Mouse (Mus musculus) gastrocnemius, postnatal 36 days (tissue): ENCODE data around the gene Kcnk12. TPM values are rescaled to one million over a fixed set of nuclear protein-coding genes. Genes with fewer than 3 reads are reported as not detected.

Experiments used
- DNase-seq, 2 experiments: peaks; one replicate each; pipeline ENCODE4 v3.0.0; 2022
- intact Hi-C: fragments of 180-260 bp; cut with DNase I; formaldehyde crosslinking; loops from one replicate; pipeline ENCODE4 v1.15.1; 2025
- total RNA-seq, 2 experiments: library from RNA; stranded (reverse); gene quantifications; 2 replicates each; pipeline ENCODE4 v1.2.3; 2021

Kcnk12 gene
- total RNA-seq, 2 experiments from 2014 or later: not detected

- intact Hi-C loops: no loop called here
- DNase-seq: no peak
These were observed 10.1 kb downstream of the Kcnk12 start for GRCm38 (mm10) chr17:87787711-87788110.

- DNase-seq: no peak
- intact Hi-C loops: no loop called here
These were observed 12.1 kb downstream of the Kcnk12 start for GRCm38 (mm10) chr17:87785721-87786120.

GRCm38 (mm10) chr17:87784911-87785310 lies 12.9 kb downstream of the Kcnk12 start:
- no peak for DNase-seq

GRCm38 (mm10) chr17:87784141-87784831 lies 13.5 kb downstream of the Kcnk12 start:
- intact Hi-C loops: no loop called here
- no peak for DNase-seq

More at GRCm38 (mm10) chr17:87784911-87785310, 12.9 kb downstream of the Kcnk12 start:
- intact Hi-C loops: no loop called here

- intact Hi-C loops: no loop called here
These were observed 16.6 kb downstream of the Kcnk12 start for GRCm38 (mm10) chr17:87781244-87781643.

GRCm38 (mm10) chr17:87780164-87780563 lies 17.6 kb downstream of the Kcnk12 start:
- intact Hi-C loops: no loop called here
- DNase-seq: no peak

More at GRCm38 (mm10) chr17:87781244-87781643, 16.6 kb downstream of the Kcnk12 start:
- no peak for DNase-seq

GRCm38 (mm10) chr17:87774982-87775381 lies 22.8 kb downstream of the Kcnk12 start:
- intact Hi-C loops: no loop called here
- no peak for DNase-seq

GRCm38 (mm10) chr17:87773175-87773574 lies 24.6 kb downstream of the Kcnk12 start:
- intact Hi-C loops: no loop called here
- DNase-seq: no peak

GRCm38 (mm10) chr17:87770766-87771165 lies 27.0 kb downstream of the Kcnk12 start:
- no peak for DNase-seq
- intact Hi-C loops: no loop called here

GRCm38 (mm10) chr17:87766888-87767287 lies 30.9 kb downstream of the Kcnk12 start:
- intact Hi-C loops: no loop called here
- no peak for DNase-seq

- intact Hi-C loops: no loop called here
- no peak for DNase-seq
These were observed 32.8 kb downstream of the Kcnk12 start for GRCm38 (mm10) chr17:87765031-87765430.

- DNase-seq: no peak
These were observed 34.6 kb downstream of the Kcnk12 start for GRCm38 (mm10) chr17:87763146-87763545.

GRCm38 (mm10) chr17:87760315-87760714 lies 37.5 kb downstream of the Kcnk12 start:
- DNase-seq: no peak
- intact Hi-C loops: no loop called here

More at GRCm38 (mm10) chr17:87763146-87763545, 34.6 kb downstream of the Kcnk12 start:
- intact Hi-C loops: no loop called here

- intact Hi-C loops: no loop called here
These were observed 51.6 kb downstream of the Kcnk12 start for GRCm38 (mm10) chr17:87745926-87746888.

GRCm38 (mm10) chr17:87744985-87745925 lies 52.5 kb downstream of the Kcnk12 start:
- intact Hi-C loops: no loop called here
- no peak for DNase-seq

More at GRCm38 (mm10) chr17:87745926-87746888, 51.6 kb downstream of the Kcnk12 start:
- DNase-seq: no peak

GRCm38 (mm10) chr17:87739835-87740234 lies 58.0 kb downstream of the Kcnk12 start:
- DNase-seq: no peak
- intact Hi-C loops: no loop called here

- intact Hi-C loops: no loop called here
- no peak for DNase-seq
These were observed 60.6 kb downstream of the Kcnk12 start for GRCm38 (mm10) chr17:87737144-87737543.

- DNase-seq: no peak
- intact Hi-C loops: no loop called here
These were observed 63.3 kb downstream of the Kcnk12 start for GRCm38 (mm10) chr17:87734471-87734870.

- no peak for DNase-seq
- intact Hi-C loops: no loop called here
These were observed 65.8 kb downstream of the Kcnk12 start for GRCm38 (mm10) chr17:87731962-87732361.
